Mouse (Mus musculus) embryonic facial prominence, embryonic 10.5 days (tissue): Measurements from ENCODE around the gene Zfp969. TPM values are rescaled to one million over a fixed set of nuclear protein-coding genes. Genes with fewer than 3 reads are reported as not detected.
"Not testable (repeated sequence)": the region's sequence is repeated elsewhere in the genome, so short reads cannot be mapped to it uniquely, and the experiment has no call there.

Source experiments
- DNase-seq: peaks from one replicate; pipeline ENCODE4 v3.0.0-alpha.2; 2017; ENCODE audit warnings: low spot score
- H3K27ac ChIP-seq: fragments of 300-500 bp; sonication (generic); replicated peaks from 2 replicates; pipeline ENCODE4 v1.5.1; 2016; ENCODE audit warnings: mild to moderate bottlenecking
- H3K27me3 ChIP-seq: fragments of 300-500 bp; sonication (generic); replicated peaks from 2 replicates; pipeline ENCODE4 v1.6.1; 2016; ENCODE audit warnings: low read depth, mild to moderate bottlenecking; ENCODE audit not compliant: poor library complexity, severe bottlenecking
- H3K36me3 ChIP-seq: fragments of 300-500 bp; sonication (generic); replicated peaks from 2 replicates; pipeline ENCODE4 v1.6.1; 2016; ENCODE audit warnings: mild to moderate bottlenecking, moderate library complexity
- H3K4me1 ChIP-seq: fragments of 300-500 bp; sonication (generic); 2 replicates; pipeline ENCODE4 v1.6.1; 2016
- H3K4me3 ChIP-seq: fragments of 300-500 bp; sonication (generic); 2 replicates; pipeline ENCODE4 v1.5.1; 2016; ENCODE audit warnings: mild to moderate bottlenecking, moderate library complexity
- H3K9me3 ChIP-seq: fragments of 300-500 bp; sonication (generic); 2 replicates; pipeline ENCODE4 v1.6.1; 2016; ENCODE audit warnings: mild to moderate bottlenecking
- WGBS: fragments of 180-500 bp; shearing (Covaris S2); methylation state at CpG from one replicate; pipeline ENCODE4 v1.1.7; 2016; 5-methylcytosine and 5-hydroxymethylcytosine counted together
- polyA plus RNA-seq: library from polyadenylated mRNA; unstranded; fragments of >200 nt; fragmentation: Nextera tagmentation; extraction: Ambion mirVana; gene quantifications from 2 replicates; pipeline ENCODE4 v1.2.1, GENCODE M21; 2016

The Zfp969 gene
- polyA plus RNA-seq = 5.8 and 13.7 TPM in 2 replicates

- H3K4me1 ChIP-seq, DNase-seq, H3K27me3 ChIP-seq, H3K9me3 ChIP-seq, H3K36me3 ChIP-seq, H3K4me3 ChIP-seq, H3K27ac ChIP-seq: not testable (repeated sequence)
- WGBS = no CpG with 5 or more reads among the region's 9 CpGs
Measured at GRCm38 (mm10) chr2:175703546-175703945, at the start of gene Zfp969. TSS of gene Zfp969 (minus strand) at chr2:175703646.

- H3K36me3 ChIP-seq, H3K4me3 ChIP-seq, H3K27ac ChIP-seq, H3K27me3 ChIP-seq, DNase-seq, H3K4me1 ChIP-seq, H3K9me3 ChIP-seq: not testable (repeated sequence)
- no CpG with 5 or more reads among the region's 2 CpGs for WGBS
Measured at GRCm38 (mm10) chr2:175741237-175741636, 37.8 kb upstream of the Zfp969 start, which contains the start of gene Gm2007. TSS of gene Gm2007 (plus strand) at chr2:175741537.

- H3K36me3 ChIP-seq, DNase-seq, H3K4me3 ChIP-seq, H3K9me3 ChIP-seq, H3K27me3 ChIP-seq, H3K4me1 ChIP-seq, H3K27ac ChIP-seq: not testable (repeated sequence)
- WGBS = no CpG with 5 or more reads among the region's 2 CpGs
Measured at GRCm38 (mm10) chr2:175643678-175644077, 59.8 kb downstream of the Zfp969 start, which contains the start of gene Gm11007. TSS of gene Gm11007 (plus strand) at chr2:175643978.

Other genes with a start within 250 kb of the Zfp969 start
- gene Zfp965, start 233.7 kb downstream of the Zfp969 start, polyA plus RNA-seq = 1.6 and 6.9 TPM in 2 replicates
- not detected in 2 replicates for gene Gm11007, start 59.7 kb downstream of the Zfp969 start, polyA plus RNA-seq
- gene Gm2007, start 37.9 kb upstream of the Zfp969 start, polyA plus RNA-seq = not detected in 2 replicates
- 2.4 and 4.3 TPM in 2 replicates for gene Gm14288, start 97.4 kb upstream of the Zfp969 start, polyA plus RNA-seq
- 23.4 and 27.3 TPM in 2 replicates for gene Gm6710, start 165.6 kb upstream of the Zfp969 start, polyA plus RNA-seq
- gene Zfp966, start 227.5 kb upstream of the Zfp969 start, polyA plus RNA-seq = 6.5 and 7.0 TPM in 2 replicates